Mouse (Mus musculus) right cerebral cortex, postnatal 36 days (tissue): ENCODE results near the gene Skint4.

Experiments used
- DNase-seq, 2 experiments: peaks; one replicate each; pipeline ENCODE4 v3.0.0; 2022; ENCODE audit warnings: low spot score in 2 of 2, mixed read lengths in 1 of 2

The Skint4 gene

GRCm38 (mm10) chr4:112071716-112072115 is at the start of gene Skint4:
Gene Skint4 (plus strand): TSS chr4:112072016.
- no peak for DNase-seq
